Mouse (Mus musculus): Measurements from ENCODE around the gene Slc26a8.

- TF ChIP-seq BHLHE40 (IDR thresholded peaks at IDR 0.05; ENCODE audit: borderline replicate concordance, low read depth, low read length) = no peak
- no peak for TF ChIP-seq TCF12 (IDR thresholded peaks at IDR 0.05; ENCODE audit: low read depth, low read length)
- TF ChIP-seq MYB (IDR thresholded peaks at IDR 0.05; ENCODE audit: low read depth, low read length) = no peak
- TF ChIP-seq MYC (IDR thresholded peaks at IDR 0.05; ENCODE audit: low read depth, low read length) = no peak
- TF ChIP-seq CTCF (IDR thresholded peaks at IDR 0.05 in 2 of 3, conservative IDR thresholded peaks at IDR 0.05 in 1 of 3; ENCODE audit: control insufficient read depth in 1 of 3, insufficient read depth in 1 of 3, low read depth in 2 of 3, low read length in 3 of 3, poor library complexity in 1 of 3, severe bottlenecking in 1 of 3) = no peak
Observed at GRCm38 (mm10) chr17:28710291-28710688, 20.3 kb upstream of the Slc26a8 start.

All from MEL (cell line).